Mouse (Mus musculus) heart, adult 9 months (tissue): ENCODE data around the gene Pan3.
A peak's percentile ranks its signal among the peaks of the same experiment; 100 is the strongest.

ENCODE experiments used
- DNase-seq, 2 experiments: peaks; one replicate each; pipeline ENCODE4 v3.0.0; 2022; ENCODE audit warnings: low spot score in 2 of 2

Gene Pan3

GRCm38 (mm10) chr5:147484142-147484541 lies 54.2 kb downstream of the Pan3 start:
- no peak for DNase-seq

- DNase-seq = no peak
These were observed 59.3 kb downstream of the Pan3 start for GRCm38 (mm10) chr5:147489226-147489625.

GRCm38 (mm10) chr5:147490907-147491306 lies 60.9 kb downstream of the Pan3 start:
- no peak for DNase-seq

GRCm38 (mm10) chr5:147492511-147492910 lies 62.5 kb downstream of the Pan3 start:
- no peak for DNase-seq

- no peak for DNase-seq
These were observed 63.2 kb downstream of the Pan3 start for GRCm38 (mm10) chr5:147493205-147493604.

GRCm38 (mm10) chr5:147493685-147494084 lies 63.7 kb downstream of the Pan3 start:
- no peak for DNase-seq

- DNase-seq = no peak
These were observed 64.4 kb downstream of the Pan3 start for GRCm38 (mm10) chr5:147494388-147494787.

GRCm38 (mm10) chr5:147494791-147495376 lies 64.9 kb downstream of the Pan3 start:
- DNase-seq = no peak

GRCm38 (mm10) chr5:147495961-147496360 lies 66.0 kb downstream of the Pan3 start:
- no peak for DNase-seq

- no peak for DNase-seq
These were observed 67.0 kb downstream of the Pan3 start for GRCm38 (mm10) chr5:147496921-147497320.

- DNase-seq = no peak
These were observed 67.8 kb downstream of the Pan3 start for GRCm38 (mm10) chr5:147497714-147498113.

- DNase-seq = no peak
These were observed 71.6 kb downstream of the Pan3 start for GRCm38 (mm10) chr5:147501456-147501998.

- DNase-seq = no peak
These were observed 73.0 kb downstream of the Pan3 start for GRCm38 (mm10) chr5:147502921-147503320.

GRCm38 (mm10) chr5:147511350-147511749 lies 81.4 kb downstream of the Pan3 start:
- DNase-seq = no peak

- no peak for DNase-seq
These were observed 97.0 kb downstream of the Pan3 start for GRCm38 (mm10) chr5:147527006-147527405.

GRCm38 (mm10) chr5:147527788-147528187 lies 97.8 kb downstream of the Pan3 start:
- DNase-seq = no peak

- no peak for DNase-seq
These were observed 102.1 kb downstream of the Pan3 start for GRCm38 (mm10) chr5:147532031-147532430.

- no peak for DNase-seq
These were observed 109.4 kb downstream of the Pan3 start for GRCm38 (mm10) chr5:147539409-147539808.

- DNase-seq = no peak
These were observed 109.9 kb downstream of the Pan3 start for GRCm38 (mm10) chr5:147539815-147540214.

- DNase-seq = peak in 1 of 2 experiments; percentile 20
These were observed 112.3 kb downstream of the Pan3 start for GRCm38 (mm10) chr5:147542291-147542690.

GRCm38 (mm10) chr5:147545731-147546241 lies 115.8 kb downstream of the Pan3 start:
- DNase-seq = no peak

GRCm38 (mm10) chr5:147549016-147549755 lies 119.2 kb downstream of the Pan3 start:
- DNase-seq = no peak
